Mouse (Mus musculus): ENCODE data around the gene Myo3b.

The Myo3b gene

DNA sequence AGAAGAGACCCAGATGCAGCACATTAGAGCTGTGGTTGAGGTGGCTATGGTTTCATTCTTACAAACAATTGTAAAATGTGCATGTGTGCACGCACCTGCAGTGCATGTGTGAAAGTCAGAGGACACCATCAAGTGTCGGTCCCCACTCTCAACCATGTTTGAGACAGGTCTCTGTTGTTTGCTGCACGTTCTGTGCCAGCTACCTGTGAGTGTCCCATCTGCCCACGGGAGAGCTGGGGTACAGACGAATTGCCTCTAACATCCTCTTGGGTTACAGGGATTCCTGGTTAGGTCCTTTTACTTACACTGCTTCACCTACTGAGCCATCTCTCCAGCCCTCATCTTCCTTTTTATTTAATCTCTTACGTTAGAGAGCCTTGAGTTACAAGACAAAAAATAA is 330.5 kb downstream of the Myo3b start:
- no peak for DNase-seq (ENCODE audit: low spot score)

GRCm38 (mm10) chr2:70379341-70379740 is 340.4 kb downstream of the Myo3b start:
- DNase-seq (ENCODE audit: low spot score) = no peak

DNA sequence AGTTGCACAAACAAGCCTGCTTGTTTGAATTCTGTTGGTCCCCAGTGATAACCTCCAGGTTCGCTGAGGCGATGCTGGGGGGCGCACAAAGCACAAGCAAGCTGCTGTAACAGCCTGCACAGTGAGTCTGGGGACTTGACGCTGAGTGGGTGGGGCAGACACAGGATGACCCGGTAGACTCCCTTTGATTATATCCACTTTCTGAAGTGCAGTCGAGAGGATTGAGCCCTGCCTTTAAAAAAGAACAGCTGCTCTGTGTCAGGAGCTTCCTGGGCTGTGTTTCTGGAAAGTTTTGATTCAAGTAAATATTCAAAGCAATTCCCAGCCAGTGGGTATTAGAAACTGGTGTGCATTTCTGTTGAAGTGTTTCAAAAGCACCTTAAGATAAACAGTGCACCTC is 341.0 kb downstream of the Myo3b start:
- no peak for DNase-seq (ENCODE audit: low spot score)

GRCm38 (mm10) chr2:70388645-70389044 is 349.7 kb downstream of the Myo3b start:
- no peak for DNase-seq (ENCODE audit: low spot score)

GRCm38 (mm10) chr2:70389162-70389561 is 350.2 kb downstream of the Myo3b start:
- DNase-seq (ENCODE audit: low spot score) = no peak

GRCm38 (mm10) chr2:70397734-70398276 is 358.9 kb downstream of the Myo3b start:
- DNase-seq (ENCODE audit: low spot score) = no peak

DNA sequence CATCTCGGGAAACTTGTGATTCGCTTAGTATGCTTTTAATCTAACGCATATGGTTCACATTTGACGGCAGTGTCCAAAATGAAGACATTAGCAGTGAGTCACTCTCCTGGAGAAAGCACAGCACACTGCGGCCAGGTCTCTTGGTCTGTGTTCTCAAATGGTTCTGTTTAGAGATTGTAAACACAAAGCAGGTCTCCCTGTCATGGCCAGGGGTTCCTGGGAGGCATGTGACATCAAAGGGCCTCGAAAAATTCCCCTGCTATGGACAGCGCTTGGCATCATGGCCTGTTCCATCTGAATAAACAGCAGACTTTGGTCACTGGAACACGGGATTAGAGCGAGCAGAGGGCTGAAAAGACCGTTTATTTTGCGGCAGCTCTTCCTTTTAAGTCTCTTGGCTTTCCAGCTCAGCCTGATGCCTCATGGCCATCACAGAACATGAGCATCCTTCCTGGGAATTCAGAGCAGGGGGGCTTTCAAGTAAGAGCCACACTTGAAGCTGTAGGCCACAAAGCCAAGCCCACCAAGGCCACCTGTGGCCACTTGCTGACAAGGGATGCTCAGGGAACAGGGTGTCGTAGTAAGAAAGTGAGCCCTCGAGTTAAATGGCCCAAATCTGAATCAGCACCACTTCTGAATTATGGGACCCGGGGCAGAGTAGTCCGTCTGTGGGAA is 360.7 kb downstream of the Myo3b start:
- no peak for DNase-seq (ENCODE audit: low spot score)

DNA sequence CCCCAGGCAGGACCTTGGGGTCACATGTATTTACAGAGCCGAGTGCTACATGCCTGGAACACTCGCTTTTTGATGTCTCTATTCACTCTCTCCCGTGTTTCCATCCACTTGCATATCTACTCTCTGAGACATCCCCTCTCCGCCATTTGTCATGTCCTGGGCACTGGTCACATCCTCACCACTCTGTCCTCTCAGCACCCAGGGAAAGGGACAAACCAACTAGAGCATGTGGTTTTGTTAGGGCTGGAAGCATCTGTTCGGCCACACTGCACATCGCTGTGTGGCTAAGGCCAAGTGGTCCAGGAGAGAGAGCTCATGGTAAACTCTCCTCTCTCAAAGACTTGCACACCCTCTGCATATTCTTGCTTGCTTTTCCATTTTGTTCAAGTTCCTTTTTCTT is 361.4 kb downstream of the Myo3b start:
- no peak for DNase-seq (ENCODE audit: low spot score)

- no peak for DNase-seq (ENCODE audit: low spot score)
Measured at GRCm38 (mm10) chr2:70404301-70404700, 365.4 kb downstream of the Myo3b start.

DNA sequence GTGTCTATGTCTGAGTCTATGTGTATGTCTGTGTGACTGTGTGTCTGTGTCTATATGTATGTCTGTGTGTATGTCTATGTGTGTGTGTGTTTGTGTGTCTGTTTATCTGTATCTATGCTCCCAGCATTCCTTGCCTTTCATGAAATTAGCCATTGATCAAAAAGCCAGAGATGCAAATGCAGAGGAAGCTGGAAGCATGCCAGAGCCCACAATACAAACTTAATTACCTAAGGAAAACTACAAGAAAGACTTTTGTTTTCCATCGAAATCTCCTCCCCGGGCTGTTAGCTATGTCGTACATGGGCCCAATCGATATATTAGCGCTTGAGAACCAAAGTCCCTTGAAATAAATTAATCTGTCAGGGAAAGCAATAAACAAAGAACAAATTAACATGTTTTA is 367.9 kb downstream of the Myo3b start:
- no peak for DNase-seq (ENCODE audit: low spot score)

DNA sequence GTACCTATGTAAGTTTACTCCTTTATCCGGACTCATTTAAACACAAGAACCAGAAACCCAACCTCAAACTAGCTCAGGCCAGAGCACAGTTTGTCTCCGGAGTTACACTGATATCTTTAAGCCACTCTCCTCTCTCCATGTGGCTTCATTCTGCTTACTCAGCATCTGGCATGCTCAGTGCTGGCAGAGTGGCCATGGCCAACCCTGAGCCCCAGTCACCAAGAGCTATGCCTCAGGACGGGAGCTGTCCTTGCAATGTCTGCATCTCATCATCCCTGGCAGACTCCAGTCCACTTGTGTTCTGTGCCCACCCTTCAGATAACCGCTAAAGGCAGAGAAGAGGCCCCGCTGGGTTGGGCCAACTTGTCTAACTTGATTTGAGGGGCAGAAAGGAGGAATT is 368.8 kb downstream of the Myo3b start:
- DNase-seq (ENCODE audit: low spot score) = no peak

- no peak for DNase-seq (ENCODE audit: low spot score)
Measured at GRCm38 (mm10) chr2:70410298-70410885, 371.5 kb downstream of the Myo3b start.

GRCm38 (mm10) chr2:70412315-70412714 is 373.4 kb downstream of the Myo3b start:
- no peak for DNase-seq (ENCODE audit: low spot score)

DNA sequence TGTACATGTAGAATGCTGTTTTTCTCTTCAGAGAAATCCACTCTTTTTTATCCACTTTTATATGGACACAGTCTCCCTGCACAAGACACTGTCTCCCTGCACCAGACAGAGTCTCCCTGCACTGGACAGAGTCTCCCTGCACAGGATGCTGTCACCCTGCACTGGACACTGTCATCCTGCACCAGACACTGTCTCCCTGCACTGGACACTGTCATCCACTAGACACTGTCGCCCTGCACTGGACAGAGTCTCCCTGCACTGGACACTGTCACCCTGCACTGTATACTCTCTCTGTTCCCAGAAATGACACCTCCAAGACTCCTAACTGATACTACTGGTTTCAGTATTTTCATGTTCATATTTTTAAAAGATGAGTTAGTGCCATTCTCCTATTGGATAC is 375.5 kb downstream of the Myo3b start:
- DNase-seq (ENCODE audit: low spot score) = no peak

GRCm38 (mm10) chr2:70415521-70415920 is 376.6 kb downstream of the Myo3b start:
- no peak for DNase-seq (ENCODE audit: low spot score)

- no peak for DNase-seq (ENCODE audit: low spot score)
Measured at GRCm38 (mm10) chr2:70419336-70419735, 380.4 kb downstream of the Myo3b start.

GRCm38 (mm10) chr2:70421144-70421874 is 382.4 kb downstream of the Myo3b start:
- no peak for DNase-seq (ENCODE audit: low spot score)

- no peak for DNase-seq (ENCODE audit: low spot score)
Measured at GRCm38 (mm10) chr2:70425611-70426010, 386.7 kb downstream of the Myo3b start.

DNA sequence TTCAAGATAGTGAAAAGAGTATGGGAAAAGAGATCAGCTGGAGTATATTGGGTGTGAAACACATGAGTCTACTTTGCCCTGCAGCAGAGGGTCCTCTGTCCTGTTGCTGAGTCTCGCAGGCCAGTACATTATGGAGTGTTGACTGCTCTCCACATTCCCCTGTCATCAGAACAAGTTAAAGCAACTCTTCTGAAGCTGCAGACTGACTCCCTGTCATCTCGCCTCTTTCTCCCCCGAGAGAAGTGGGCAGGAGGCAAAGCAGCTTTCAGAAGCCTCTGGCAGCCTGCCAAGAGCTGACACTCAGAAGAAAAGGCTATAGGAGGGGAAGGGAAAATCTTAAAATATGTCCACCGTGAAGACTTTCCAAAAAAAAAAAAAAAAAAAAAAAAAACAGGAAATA is 404.1 kb downstream of the Myo3b start:
- DNase-seq (ENCODE audit: low spot score) = no peak

DNA sequence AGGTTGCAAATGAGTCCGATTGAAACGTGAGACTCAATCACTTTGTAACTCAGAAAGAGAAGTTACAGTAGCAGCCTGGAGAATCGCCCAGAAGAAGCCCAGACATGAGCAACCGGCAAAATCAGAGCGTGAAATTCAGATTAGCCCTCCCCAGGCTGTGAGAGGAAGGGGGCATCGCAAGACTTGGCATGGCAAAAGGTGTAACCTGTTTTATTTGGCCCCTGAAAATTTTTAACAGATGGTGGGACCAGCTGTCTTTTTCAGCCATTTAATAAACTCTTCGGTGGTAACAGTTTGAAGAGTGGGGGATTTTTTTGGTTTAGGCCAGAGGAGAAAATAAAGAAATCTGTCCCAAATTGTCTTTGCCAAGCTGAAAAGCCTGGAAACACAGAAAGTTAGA is 405.2 kb downstream of the Myo3b start:
- no peak for DNase-seq (ENCODE audit: low spot score)

- DNase-seq (ENCODE audit: low spot score) = no peak
Measured at GRCm38 (mm10) chr2:70456205-70456604, 417.3 kb downstream of the Myo3b start.

DNA sequence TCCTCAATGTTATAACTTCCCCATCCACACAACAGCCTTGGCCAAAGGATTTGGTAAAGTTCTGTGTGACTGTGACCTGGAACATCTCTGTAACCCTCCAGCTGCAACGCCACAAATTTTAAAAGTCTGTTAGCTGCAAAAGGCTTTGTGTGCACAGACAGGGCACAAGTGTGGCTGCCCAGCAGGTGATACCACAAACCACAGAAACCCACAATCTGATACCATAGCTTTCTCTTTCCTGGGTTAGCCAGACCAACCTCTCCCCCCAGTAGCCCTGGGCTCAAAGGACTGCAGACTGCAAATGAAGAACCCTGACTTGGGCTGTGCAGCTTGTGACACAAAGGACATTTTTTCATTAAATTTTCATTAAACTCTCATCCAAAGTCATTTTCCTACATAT is 424.7 kb downstream of the Myo3b start:
- DNase-seq (ENCODE audit: low spot score) = no peak

DNA sequence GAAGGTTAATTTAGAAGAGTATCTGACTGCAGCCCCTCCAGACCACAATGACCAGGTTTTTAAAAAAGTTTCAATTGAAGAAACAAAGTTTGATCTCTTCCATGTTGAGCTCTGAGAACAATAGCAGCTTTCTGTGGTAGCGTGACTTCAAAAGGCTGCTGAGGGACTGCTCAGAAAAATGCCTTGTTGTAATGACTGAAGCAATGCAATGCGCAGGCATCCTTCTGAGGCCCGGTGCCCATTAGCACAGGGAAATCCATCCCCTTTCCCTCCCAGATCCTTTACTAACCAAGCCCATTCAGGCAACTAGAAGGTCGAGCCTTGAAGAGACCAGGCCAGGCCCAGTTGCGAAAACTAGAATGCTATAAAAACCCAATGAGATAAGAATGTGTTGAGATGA is 432.2 kb downstream of the Myo3b start:
- DNase-seq (ENCODE audit: low spot score) = no peak

Data from ovary, postnatal 14 days (tissue).